Mouse (Mus musculus) lung, adult 2 months (tissue): ENCODE results near the gene 4930503B20Rik.

ENCODE experiments used
- CTCF ChIP-seq: fragments of 200-500 bp; IDR thresholded peaks from 2 replicates; pipeline ENCODE4 v1.5.1; 2011; ENCODE audit warnings: mild to moderate bottlenecking, low read length, control low read depth; ENCODE audit not compliant: insufficient read depth
- POLR2A ChIP-seq: fragments of 200-500 bp; IDR thresholded peaks from 2 replicates; pipeline ENCODE4 v1.6.1; 2011; ENCODE audit warnings: low read depth, mild to moderate bottlenecking, control low read depth, low read length, borderline replicate concordance; ENCODE audit errors: extremely low read depth

GRCm38 (mm10) chr3:146671121-146671520 lies 20.0 kb upstream of the 4930503B20Rik start:
- TF ChIP-seq POLR2A (no peak), CTCF (no peak)
